Mouse (Mus musculus) testis, adult 2 months (tissue): Measurements from ENCODE around the gene Gm20388.

ENCODE experiments used
- CTCF ChIP-seq: fragments of 200-500 bp; IDR thresholded peaks from 2 replicates; pipeline ENCODE4 v1.5.1; 2012; ENCODE audit warnings: low read depth, mild to moderate bottlenecking, inconsistent platforms, low read length, moderate library complexity; ENCODE audit not compliant: control insufficient read depth, insufficient read depth, insufficient replicate concordance
- POLR2A ChIP-seq: fragments of 200-500 bp; IDR thresholded peaks from 2 replicates; pipeline ENCODE4 v1.6.1; 2012; ENCODE audit warnings: low read depth, mild to moderate bottlenecking, inconsistent platforms, low read length, moderate library complexity; ENCODE audit not compliant: control insufficient read depth

- no peak for TF ChIP-seq CTCF
- no peak for TF ChIP-seq POLR2A
Measured at GRCm38 (mm10) chr8:122407678-122408077, 2497.0 kb downstream of the Gm20388 start.
